Mouse (Mus musculus) embryo, embryonic 10 days (tissue): ENCODE results near the gene Hepacam2.
"Not testable (repeated sequence)": the region's sequence is repeated elsewhere in the genome, so short reads cannot be mapped to it uniquely, and the experiment has no call there.

ENCODE experiments used
- DNase-seq: peaks from one replicate; pipeline ENCODE4 v3.0.0-alpha.2; 2015; ENCODE audit warnings: low spot score

Hepacam2 gene

GRCm38 (mm10) chr6:3463594-3463993 lies 34.5 kb downstream of the Hepacam2 start:
- no peak for DNase-seq

GRCm38 (mm10) chr6:3463026-3463425 lies 35.1 kb downstream of the Hepacam2 start:
- no peak for DNase-seq

GRCm38 (mm10) chr6:3455944-3456536 lies 42.1 kb downstream of the Hepacam2 start:
- DNase-seq = no peak

- peak; percentile 12 for DNase-seq
Measured at GRCm38 (mm10) chr6:3454421-3454820, 43.7 kb downstream of the Hepacam2 start.

GRCm38 (mm10) chr6:3447404-3447803 lies 50.7 kb downstream of the Hepacam2 start:
- peak; percentile 85 for DNase-seq

- no peak for DNase-seq
Measured at GRCm38 (mm10) chr6:3443905-3444304, 54.2 kb downstream of the Hepacam2 start.

GRCm38 (mm10) chr6:3436087-3436486 lies 62.0 kb downstream of the Hepacam2 start:
- no peak for DNase-seq

GRCm38 (mm10) chr6:3430976-3431375 lies 67.1 kb downstream of the Hepacam2 start:
- not testable (repeated sequence) for DNase-seq

- no peak for DNase-seq
Measured at GRCm38 (mm10) chr6:3427047-3427446, 71.1 kb downstream of the Hepacam2 start.

GRCm38 (mm10) chr6:3425333-3425732 lies 72.8 kb downstream of the Hepacam2 start:
- DNase-seq = not testable (repeated sequence)

GRCm38 (mm10) chr6:3424613-3425277 lies 73.4 kb downstream of the Hepacam2 start:
- DNase-seq = not testable (repeated sequence)
